21 mouse cellular contexts compared by ENCODE assay signal in the genomic region with DNA sequence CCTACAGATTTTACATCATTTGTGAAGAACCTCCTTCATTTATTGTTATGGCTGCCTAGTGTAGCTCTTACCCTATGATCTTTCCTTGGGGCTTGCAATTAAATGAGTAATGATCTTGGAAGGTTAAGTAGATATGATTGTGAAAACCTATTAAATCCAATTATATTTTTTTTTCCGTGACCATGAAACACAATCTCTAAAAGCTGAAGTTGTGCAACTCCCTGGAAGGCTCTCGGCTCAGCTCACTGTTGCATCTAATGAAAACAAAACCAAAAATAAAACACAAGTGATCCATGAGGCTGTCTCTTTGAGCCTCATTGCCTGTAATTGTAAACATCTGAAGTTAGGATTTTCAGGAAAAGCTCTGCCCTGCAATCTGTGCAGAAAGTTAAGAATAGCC.
DNase-seq lines count a peak whose midpoint lies in the region; ATAC-seq and TF ChIP-seq lines count a peak whose summit lies in the region.
"Had no signal": no experiment of that assay in that cellular context is flagged by ENCODE, and none has a peak within 500 bp of the region (broad histone marks: within the 10 kb centered on the region; RNA-seq: fewer than 3 reads in every experiment).

No protein-coding gene starts in this region.

- H3K4me1 ChIP-seq in liver, adult 2 months (ENCODE audit: control insufficient read depth, insufficient read depth, low read length) = peaks cover 19% of the 10 kb centered on the region; the same call in 1 of the 2 replicates
- peaks cover 21% of the 10 kb centered on the region for H3K4me1 ChIP-seq in liver, postnatal 0 days (ENCODE audit: insufficient read depth)
- 0 out of 2 replicates have a peak, but pooled peaks cover 4% of the 10 kb centered on the region for H3K4me1 ChIP-seq in embryonic facial prominence, embryonic 15.5 days
- H3K4me1 ChIP-seq in forebrain, embryonic 11.5 days (replicated peaks; ENCODE audit: control insufficient read depth, insufficient read depth, low read length) = no peaks in the 10 kb centered on the region
- H3K4me1 ChIP-seq: forebrain, embryonic 15.5 days; hindbrain, embryonic 13.5 days; stomach, embryonic 15.5 days had no signal

- no peak overlapping the region for H3K4me2 ChIP-seq in liver, postnatal 0 days (ENCODE audit: low read depth, low read length)
- H3K4me2 ChIP-seq in embryonic facial prominence, embryonic 15.5 days (replicated peaks) = no peak overlapping the region
- no peak overlapping the region for H3K4me2 ChIP-seq in forebrain, embryonic 11.5 days (ENCODE audit: low read depth, low read length, severe bottlenecking)
- H3K4me2 ChIP-seq: forebrain, embryonic 15.5 days; hindbrain, embryonic 13.5 days; stomach, embryonic 15.5 days had no signal

- no peak overlapping the region for H3K9ac ChIP-seq in liver, adult 2 months (ENCODE audit: low read depth, low read length)
- H3K9ac ChIP-seq in liver, postnatal 0 days (replicated peaks) = no peak overlapping the region
- H3K9ac ChIP-seq in embryonic facial prominence, embryonic 15.5 days = no peak overlapping the region
- no peak overlapping the region for H3K9ac ChIP-seq in forebrain, embryonic 11.5 days (ENCODE audit: low read length)
- H3K9ac ChIP-seq: forebrain, embryonic 15.5 days; hindbrain, embryonic 13.5 days; liver, embryonic 14.5 days; stomach, embryonic 15.5 days had no signal

- no peaks in the 10 kb centered on the region for H3K79me3 ChIP-seq in C2C12 (ENCODE audit: low read depth)

- no peak for ATAC-seq in liver, postnatal 0 days
- no peak for ATAC-seq in embryonic facial prominence, embryonic 15.5 days (ENCODE audit: insufficient number of reproducible peaks, low FRiP score, low TSS enrichment, low read depth)
- no peak for ATAC-seq in forebrain, embryonic 11.5 days (replicated peaks; ENCODE audit: low FRiP score)
- no peak for ATAC-seq in inflammation-experienced regulatory T-cells, adult 6 months
- ATAC-seq: forebrain, embryonic 15.5 days; midbrain, embryonic 16.5 days had no signal

- H3K27me3 ChIP-seq in liver, adult 2 months (ENCODE audit: control insufficient read depth, insufficient read depth, low read length) = no peaks in the 10 kb centered on the region
- H3K27me3 ChIP-seq in liver, postnatal 0 days (ENCODE audit: insufficient read depth, low read length) = no peaks in the 10 kb centered on the region
- no peaks in the 10 kb centered on the region for H3K27me3 ChIP-seq in C2C12 (ENCODE audit: control insufficient read depth, insufficient read depth, insufficient read length)
- H3K27me3 ChIP-seq in embryonic facial prominence, embryonic 15.5 days = no peaks in the 10 kb centered on the region
- H3K27me3 ChIP-seq in forebrain, embryonic 11.5 days (ENCODE audit: control insufficient read depth, insufficient read depth, low read length) = no peaks in the 10 kb centered on the region
- H3K27me3 ChIP-seq: forebrain, embryonic 15.5 days; hindbrain, embryonic 13.5 days; stomach, embryonic 15.5 days had no signal

- no peaks in the 10 kb centered on the region for H3K79me2 ChIP-seq in liver, adult 2 months (ENCODE audit: control insufficient read depth, insufficient read depth, low read length)
- no peaks in the 10 kb centered on the region for H3K79me2 ChIP-seq in C2C12 (ENCODE audit: control insufficient read depth, insufficient read depth)

- no peak for TF ChIP-seq POLR2A in liver, adult 2 months (IDR thresholded peaks at IDR 0.05; ENCODE audit: extremely low read depth, insufficient read depth, low read length)

- H3K36me3 ChIP-seq in liver, adult 2 months (ENCODE audit: control insufficient read depth, insufficient read depth, low read length) = no peaks in the 10 kb centered on the region
- H3K36me3 ChIP-seq in liver, postnatal 0 days (replicated peaks; ENCODE audit: insufficient read depth, low read length) = no peaks in the 10 kb centered on the region
- no peaks in the 10 kb centered on the region for H3K36me3 ChIP-seq in C2C12 (ENCODE audit: control insufficient read depth, insufficient read depth)
- H3K36me3 ChIP-seq in embryonic facial prominence, embryonic 15.5 days = no peaks in the 10 kb centered on the region
- no peaks in the 10 kb centered on the region for H3K36me3 ChIP-seq in forebrain, embryonic 11.5 days (ENCODE audit: control insufficient read depth, insufficient read depth, low read length)
- H3K36me3 ChIP-seq: forebrain, embryonic 15.5 days; hindbrain, embryonic 13.5 days; stomach, embryonic 15.5 days had no signal

- no peak for TF ChIP-seq EP300 in liver, postnatal 0 days (IDR thresholded peaks at IDR 0.05; ENCODE audit: low read depth)

- TF ChIP-seq CTCF in liver, adult 2 months (IDR thresholded peaks at IDR 0.05; ENCODE audit: low read depth, low read length) = no peak
- TF ChIP-seq CTCF in liver, postnatal 0 days (IDR thresholded peaks at IDR 0.05; ENCODE audit: low read depth) = no peak
- TF ChIP-seq CTCF in C2C12 (IDR thresholded peaks at IDR 0.05; ENCODE audit: control insufficient read depth, insufficient read depth, insufficient read length) = no peak

- DNase-seq in liver, adult 2 months (ENCODE audit: extremely low read depth, low read depth, low spot score) = peak; percentile 79
- DNase-seq in liver, postnatal 0 days = no peak
- DNase-seq in 3T3-L1 (ENCODE audit: low read depth, low spot score) = peak; percentile 8
- DNase-seq in forebrain, embryonic 11.5 days (ENCODE audit: low spot score) = no peak
- DNase-seq: cerebellum, adult 11 months; cerebellum, adult 9-11 months; gastrocnemius, postnatal 10 days; heart, postnatal 36 days; kidney, adult 18-20 months; thymus, postnatal 36 days had no signal

- 12% methylated on average over 2 of the region's 2 CpGs for WGBS in liver, adult 2 months
- WGBS in liver, postnatal 0 days (ENCODE audit: insufficient replicate concordance) = 45% methylated on average over 2 of the region's 2 CpGs
- 25% methylated on average over 2 of the region's 2 CpGs for WGBS in embryonic facial prominence, embryonic 15.5 days
- WGBS in forebrain, embryonic 11.5 days = 88% methylated on average over 2 of the region's 2 CpGs

- 0 out of 2 replicates have a peak overlapping the region, but pooled peaks have one; percentile 24 for H3K27ac ChIP-seq in liver, adult 2 months (replicated peaks; ENCODE audit: insufficient read depth, low read depth, low read length)
- no peak overlapping the region for H3K27ac ChIP-seq in liver, postnatal 0 days (ENCODE audit: low read depth)
- 0 out of 2 replicates have a peak overlapping the region, but pooled peaks have one; percentile 17 for H3K27ac ChIP-seq in embryonic facial prominence, embryonic 15.5 days (replicated peaks)
- H3K27ac ChIP-seq in forebrain, embryonic 11.5 days (ENCODE audit: low read depth, low read length) = no peak overlapping the region
- H3K27ac ChIP-seq: forebrain, embryonic 15.5 days; hindbrain, embryonic 13.5 days; left cerebral cortex, adult 2 months; liver, embryonic 14.5 days; macrophage; stomach, embryonic 15.5 days had no signal

- no peak overlapping the region for H3ac ChIP-seq in C2C12 (ENCODE audit: control insufficient read depth, insufficient read length, low read depth)

- H3K9me3 ChIP-seq in liver, postnatal 0 days (ENCODE audit: low read length) = no peaks in the 10 kb centered on the region
- H3K9me3 ChIP-seq in embryonic facial prominence, embryonic 15.5 days (replicated peaks) = no peaks in the 10 kb centered on the region
- no peaks in the 10 kb centered on the region for H3K9me3 ChIP-seq in forebrain, embryonic 11.5 days (ENCODE audit: control insufficient read depth, low read length)
- H3K9me3 ChIP-seq: forebrain, embryonic 15.5 days; hindbrain, embryonic 13.5 days; stomach, embryonic 15.5 days had no signal

- H3K4me3 ChIP-seq in liver, adult 2 months (ENCODE audit: insufficient read depth, low read depth, low read length) = no peak overlapping the region
- H3K4me3 ChIP-seq in liver, postnatal 0 days (ENCODE audit: low read depth, low read length) = no peak overlapping the region
- no peak overlapping the region for H3K4me3 ChIP-seq in C2C12 (ENCODE audit: insufficient read depth, poor library complexity, severe bottlenecking)
- H3K4me3 ChIP-seq in embryonic facial prominence, embryonic 15.5 days (replicated peaks) = no peak overlapping the region
- no peak overlapping the region for H3K4me3 ChIP-seq in forebrain, embryonic 11.5 days (ENCODE audit: low read depth, low read length)
- H3K4me3 ChIP-seq: erythroblast, embryonic 14.5 days; forebrain, embryonic 15.5 days; hindbrain, embryonic 13.5 days; left cerebral cortex, adult 2 months; stomach, embryonic 15.5 days had no signal

TF ChIP-seq in C2C12, 6 proteins besides CTCF, POLR2A, EP300 and RAD21:
- TF ChIP-seq MYOG (IDR thresholded peaks at IDR 0.05; ENCODE audit: control insufficient read depth, extremely low read depth, insufficient read length) (no peak), MAX (IDR thresholded peaks at IDR 0.05) (no peak), FOSL1 (IDR thresholded peaks at IDR 0.05; ENCODE audit: insufficient read depth, low read length, poor library complexity, severe bottlenecking) (no peak), CEBPB (IDR thresholded peaks at IDR 0.05; ENCODE audit: low read depth) (peak; percentile 72)

Comparison
In these comparisons a context has a peak if more than half of its experiments do, and no peak if none do; other contexts are left out.
1. DNase-seq: peak in liver, adult 2 months (single experiment) and 3T3-L1 (single experiment); none in liver, postnatal 0 days (single experiment) and forebrain, embryonic 11.5 days (single experiment).
2. H3K27ac ChIP-seq: peak in liver, adult 2 months (single experiment) and embryonic facial prominence, embryonic 15.5 days (single experiment); none in liver, postnatal 0 days (single experiment) and forebrain, embryonic 11.5 days (single experiment).